Mouse (Mus musculus): Measurements from ENCODE around the gene Gm28035. TPM values are rescaled to one million over a fixed set of nuclear protein-coding genes. Genes with fewer than 3 reads are reported as not detected.
A peak's percentile ranks its signal among the peaks of the same experiment; 100 is the strongest.

Gm28035 gene
- polyA plus RNA-seq, 1 experiment: 0.98 TPM

DNA sequence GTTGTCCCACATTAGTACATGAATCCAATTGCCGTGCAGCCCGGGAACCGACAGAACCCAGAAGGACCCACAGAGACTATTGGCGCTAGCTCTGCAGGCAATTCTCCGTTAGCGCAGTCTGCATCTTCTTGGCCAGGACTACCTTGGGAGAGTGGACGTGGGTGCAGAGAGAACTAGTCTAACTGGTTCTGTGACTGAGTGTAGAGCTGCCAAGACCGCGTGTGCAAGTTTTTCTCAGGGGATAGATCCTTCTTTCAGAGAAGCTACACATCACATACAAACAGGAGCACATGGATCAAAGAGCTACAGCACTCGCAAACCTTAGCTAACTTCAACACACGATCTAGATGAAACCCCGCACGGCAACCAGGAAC, 35.1 kb upstream of the Gm28035 start:
- Histone ChIP-seq H3K27me3 (ENCODE audit: control insufficient read depth, insufficient read depth, low read length) (no peaks in the 10 kb centered on the region), H3K4me1 (ENCODE audit: control insufficient read depth, insufficient read depth, low read length) (peaks cover 13% of the 10 kb centered on the region), H3K4me3 (ENCODE audit: control insufficient read depth, low read depth, low read length) (peak overlapping the region; percentile 97), H3K36me3 (ENCODE audit: control insufficient read depth, insufficient read depth, low read length) (no peaks in the 10 kb centered on the region), H3K27ac (ENCODE audit: control insufficient read depth, insufficient read depth, low read depth, low read length) (peak overlapping the region; percentile 27; the same call in 1 of the 2 replicates)
- no peak for TF ChIP-seq CTCF (IDR thresholded peaks at IDR 0.05; ENCODE audit: control insufficient read depth, insufficient read depth, insufficient replicate concordance, low read depth, low read length)
- no peak for TF ChIP-seq POLR2A (IDR thresholded peaks at IDR 0.05; ENCODE audit: control insufficient read depth, low read depth, low read length)

DNA sequence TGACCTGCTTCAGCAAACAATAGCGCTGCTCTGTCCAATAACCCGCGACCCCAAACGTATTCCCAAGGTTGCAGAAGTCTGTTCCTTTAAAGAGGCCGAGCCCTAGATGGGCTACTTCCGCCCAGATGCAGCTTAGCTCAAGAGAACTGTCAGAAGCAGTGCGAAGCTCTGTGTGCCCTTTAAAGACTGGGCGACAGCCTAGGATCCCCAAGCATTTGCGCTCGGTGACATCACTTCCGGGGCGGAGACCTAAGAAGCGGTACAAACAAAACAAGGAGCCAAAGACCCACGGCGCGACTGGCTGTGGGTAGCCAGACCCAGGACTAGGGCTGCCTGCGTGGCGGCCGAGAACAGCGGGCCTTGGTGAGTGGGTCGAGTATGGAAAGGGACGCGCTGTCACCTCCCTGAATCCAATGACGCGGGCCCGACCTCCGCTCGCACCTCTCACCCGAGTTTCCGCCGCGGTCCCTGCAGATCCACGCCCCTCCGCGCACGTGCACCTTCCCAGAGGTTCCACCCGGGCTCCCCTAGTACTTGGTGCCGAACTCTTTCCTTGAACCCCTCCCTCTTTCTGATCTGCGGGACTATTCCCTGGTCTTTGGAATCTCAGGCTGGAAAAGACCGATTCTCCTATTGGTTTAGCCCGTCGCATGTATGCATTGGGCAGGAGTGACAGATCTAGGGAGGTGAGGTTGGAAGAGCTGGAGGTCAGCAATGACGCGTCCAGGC, 34.6 kb upstream of the Gm28035 start, which contains the start of gene Kyat1:
Gene Kyat1, minus strand, starts transcription at position 219 of the 729 bp plus-strand sequence.
- H3K4me1 ChIP-seq (ENCODE audit: control insufficient read depth, insufficient read depth, low read length): peaks cover 13% of the 10 kb centered on the region
- TF ChIP-seq POLR2A (IDR thresholded peaks at IDR 0.05; ENCODE audit: control insufficient read depth, low read depth, low read length) (peak; percentile 50), CTCF (IDR thresholded peaks at IDR 0.05; ENCODE audit: control insufficient read depth, insufficient read depth, insufficient replicate concordance, low read depth, low read length) (no peak)

DNA sequence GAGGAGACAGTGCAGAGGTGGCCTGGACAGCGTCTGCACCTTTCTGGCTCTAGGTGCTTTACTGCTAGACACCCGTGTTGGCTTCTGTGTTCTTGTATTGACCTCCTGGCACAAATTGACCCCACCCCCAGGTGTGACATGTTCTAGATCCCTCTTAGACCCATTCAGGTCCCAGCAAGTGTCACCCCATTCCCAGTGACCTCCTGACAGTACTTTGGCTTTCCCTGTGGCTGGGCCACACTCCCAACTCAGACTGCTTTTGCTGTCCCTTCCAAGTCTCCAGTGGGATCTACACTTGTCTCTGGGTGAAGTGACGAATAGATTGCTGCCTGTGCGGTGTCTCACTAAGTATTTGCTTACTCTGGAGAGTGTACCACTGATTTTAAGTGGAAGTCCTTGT, 33.0 kb upstream of the Gm28035 start:
- Histone ChIP-seq H3K4me3 (ENCODE audit: control insufficient read depth, low read depth, low read length) (no peak overlapping the region), H3K27ac (ENCODE audit: control insufficient read depth, insufficient read depth, low read depth, low read length) (no peak overlapping the region), H3K36me3 (ENCODE audit: control insufficient read depth, insufficient read depth, low read length) (no peaks in the 10 kb centered on the region), H3K4me1 (ENCODE audit: control insufficient read depth, insufficient read depth, low read length) (peaks cover 13% of the 10 kb centered on the region), H3K27me3 (ENCODE audit: control insufficient read depth, insufficient read depth, low read length) (no peaks in the 10 kb centered on the region)
- TF ChIP-seq CTCF (IDR thresholded peaks at IDR 0.05; ENCODE audit: control insufficient read depth, insufficient read depth, insufficient replicate concordance, low read depth, low read length): no peak
- no peak for TF ChIP-seq POLR2A (IDR thresholded peaks at IDR 0.05; ENCODE audit: control insufficient read depth, low read depth, low read length)

More for the DNA sequence above, 34.6 kb upstream of the Gm28035 start, which contains the start of gene Kyat1:
- peak within 1 kb of the TSS; percentile 97 for H3K4me3 ChIP-seq (ENCODE audit: control insufficient read depth, low read depth, low read length)
- no peaks in the 10 kb centered on the region for H3K36me3 ChIP-seq (ENCODE audit: control insufficient read depth, insufficient read depth, low read length)
- H3K27me3 ChIP-seq (ENCODE audit: control insufficient read depth, insufficient read depth, low read length): no peaks in the 10 kb centered on the region
- H3K27ac ChIP-seq (ENCODE audit: control insufficient read depth, insufficient read depth, low read depth, low read length): peak within 1 kb of the TSS; percentile 84

DNA sequence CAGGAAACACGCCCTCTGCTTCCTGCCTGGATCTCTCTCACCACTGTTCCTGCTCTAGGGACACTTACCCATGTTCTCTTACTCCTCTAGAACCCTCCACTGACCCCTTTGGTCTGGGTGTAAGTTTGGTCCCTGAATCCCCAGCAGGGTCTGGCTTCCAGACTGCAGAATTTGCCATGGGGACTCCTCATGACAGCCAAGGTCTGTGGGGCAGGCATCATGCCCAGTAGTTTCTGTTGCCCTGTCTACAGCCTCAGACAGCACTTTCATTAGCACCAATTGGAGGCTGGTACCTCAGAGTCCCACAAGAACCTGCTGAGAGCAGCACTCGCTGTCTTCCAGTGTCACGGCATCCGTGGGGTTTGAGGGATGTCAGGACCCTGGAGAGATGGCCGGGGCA, 32.5 kb upstream of the Gm28035 start:
- peaks cover 13% of the 10 kb centered on the region for H3K4me1 ChIP-seq (ENCODE audit: control insufficient read depth, insufficient read depth, low read length)
- no peaks in the 10 kb centered on the region for H3K27me3 ChIP-seq (ENCODE audit: control insufficient read depth, insufficient read depth, low read length)
- H3K27ac ChIP-seq (ENCODE audit: control insufficient read depth, insufficient read depth, low read depth, low read length): no peak overlapping the region
- no peak overlapping the region for H3K4me3 ChIP-seq (ENCODE audit: control insufficient read depth, low read depth, low read length)
- no peaks in the 10 kb centered on the region for H3K36me3 ChIP-seq (ENCODE audit: control insufficient read depth, insufficient read depth, low read length)
- TF ChIP-seq POLR2A (IDR thresholded peaks at IDR 0.05; ENCODE audit: control insufficient read depth, low read depth, low read length) (no peak), CTCF (IDR thresholded peaks at IDR 0.05; ENCODE audit: control insufficient read depth, insufficient read depth, insufficient replicate concordance, low read depth, low read length) (no peak)

DNA sequence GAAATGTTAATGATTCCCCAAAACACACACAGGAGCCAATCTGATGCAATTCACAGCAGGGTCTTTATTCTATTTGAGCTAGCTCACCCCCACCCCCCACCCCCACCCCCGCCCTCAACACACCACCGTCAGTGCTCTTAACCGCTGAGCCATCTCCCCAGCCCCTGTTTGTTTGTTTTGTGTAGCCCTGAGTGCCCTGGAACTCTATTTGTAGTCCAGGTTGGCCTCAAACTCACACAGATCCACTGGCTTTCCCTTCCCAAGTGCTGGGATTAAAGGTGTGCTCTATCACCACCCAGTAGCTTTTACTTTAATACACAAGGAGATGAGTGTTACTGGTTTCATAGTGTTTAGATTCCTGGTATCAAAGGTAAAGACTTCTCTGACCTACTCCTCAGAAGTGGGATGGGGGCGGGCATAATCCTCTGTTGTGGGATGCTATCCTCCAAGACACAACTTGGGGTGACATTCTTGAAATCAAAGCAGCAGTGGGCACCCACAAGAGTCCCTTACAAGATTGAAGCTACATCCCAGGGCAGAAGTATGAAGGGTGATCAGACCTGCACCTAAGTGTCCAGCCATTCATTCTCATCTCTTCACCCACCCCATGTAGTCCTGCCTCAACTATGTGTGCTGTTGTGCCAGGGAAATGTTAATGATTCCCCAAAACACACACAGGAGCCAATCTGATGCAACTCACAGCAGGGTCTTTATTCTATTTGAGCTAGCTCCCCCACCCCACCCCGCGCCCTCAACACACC, 28.8 kb upstream of the Gm28035 start:
- Histone ChIP-seq H3K36me3 (ENCODE audit: control insufficient read depth, insufficient read depth, low read length) (no peaks in the 10 kb centered on the region), H3K4me3 (ENCODE audit: control insufficient read depth, low read depth, low read length) (no peak overlapping the region), H3K27me3 (ENCODE audit: control insufficient read depth, insufficient read depth, low read length) (no peaks in the 10 kb centered on the region), H3K27ac (ENCODE audit: control insufficient read depth, insufficient read depth, low read depth, low read length) (no peak overlapping the region), H3K4me1 (ENCODE audit: control insufficient read depth, insufficient read depth, low read length) (peaks cover under 1% of the 10 kb centered on the region; the same call in 1 of the 2 replicates)
- no peak for TF ChIP-seq POLR2A (IDR thresholded peaks at IDR 0.05; ENCODE audit: control insufficient read depth, low read depth, low read length)
- TF ChIP-seq CTCF (IDR thresholded peaks at IDR 0.05; ENCODE audit: control insufficient read depth, insufficient read depth, insufficient replicate concordance, low read depth, low read length): no peak

DNA sequence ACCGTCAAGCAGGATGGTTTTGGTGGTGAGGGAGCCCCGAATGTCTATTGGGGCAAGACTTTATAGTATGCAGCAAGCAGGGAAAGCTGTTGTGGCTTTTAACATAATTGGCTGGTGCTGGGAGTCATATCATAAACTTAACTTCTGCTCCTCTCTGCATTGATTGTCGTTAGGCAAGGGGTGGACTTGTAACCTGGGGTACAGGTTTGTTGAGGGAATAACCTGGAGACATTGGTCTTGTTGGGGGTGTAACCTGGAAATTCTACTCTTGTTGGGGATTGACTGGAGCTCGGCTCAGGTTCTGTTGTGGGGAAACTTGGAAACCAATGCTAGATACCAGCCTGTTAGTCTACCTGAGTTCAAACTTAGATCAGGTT, 28.2 kb upstream of the Gm28035 start:
- H3K4me1 ChIP-seq (ENCODE audit: control insufficient read depth, insufficient read depth, low read length): no peaks in the 10 kb centered on the region
- no peak overlapping the region for H3K4me3 ChIP-seq (ENCODE audit: control insufficient read depth, low read depth, low read length)
- H3K36me3 ChIP-seq (ENCODE audit: control insufficient read depth, insufficient read depth, low read length): no peaks in the 10 kb centered on the region
- no peak overlapping the region for H3K27ac ChIP-seq (ENCODE audit: control insufficient read depth, insufficient read depth, low read depth, low read length)
- no peaks in the 10 kb centered on the region for H3K27me3 ChIP-seq (ENCODE audit: control insufficient read depth, insufficient read depth, low read length)
- TF ChIP-seq POLR2A (IDR thresholded peaks at IDR 0.05; ENCODE audit: control insufficient read depth, low read depth, low read length): no peak
- TF ChIP-seq CTCF (IDR thresholded peaks at IDR 0.05; ENCODE audit: control insufficient read depth, insufficient read depth, insufficient replicate concordance, low read depth, low read length): no peak

DNA sequence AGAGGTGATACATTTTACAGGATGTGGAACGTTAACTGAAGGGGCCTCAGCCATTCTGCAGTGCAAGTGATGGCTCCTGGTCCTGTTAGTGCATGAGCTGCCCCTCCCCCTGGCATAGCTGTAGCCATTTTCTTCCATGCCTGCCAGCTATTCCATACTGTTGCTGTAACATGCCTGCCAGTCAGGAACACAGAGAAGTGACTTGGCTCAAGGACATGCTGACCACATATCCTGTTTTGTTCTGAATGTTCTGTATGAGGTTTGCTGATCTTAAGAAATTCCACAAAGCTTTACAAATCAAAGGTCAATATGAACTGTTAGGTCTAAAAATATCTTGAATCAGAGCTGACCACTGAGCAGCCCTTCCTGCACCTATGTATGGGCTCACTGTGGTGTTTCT, 27.4 kb upstream of the Gm28035 start:
- Histone ChIP-seq H3K4me1 (ENCODE audit: control insufficient read depth, insufficient read depth, low read length) (no peaks in the 10 kb centered on the region), H3K4me3 (ENCODE audit: control insufficient read depth, low read depth, low read length) (no peak overlapping the region), H3K36me3 (ENCODE audit: control insufficient read depth, insufficient read depth, low read length) (no peaks in the 10 kb centered on the region), H3K27me3 (ENCODE audit: control insufficient read depth, insufficient read depth, low read length) (no peaks in the 10 kb centered on the region), H3K27ac (ENCODE audit: control insufficient read depth, insufficient read depth, low read depth, low read length) (no peak overlapping the region)
- TF ChIP-seq CTCF (IDR thresholded peaks at IDR 0.05; ENCODE audit: control insufficient read depth, insufficient read depth, insufficient replicate concordance, low read depth, low read length) (no peak), POLR2A (IDR thresholded peaks at IDR 0.05; ENCODE audit: control insufficient read depth, low read depth, low read length) (no peak)
